In genomic region chr2:30758341-30759087, GRCm38 (mm10) we compare ENCODE assay signal across 8 mouse cellular contexts. TPM values are rescaled to one million over a fixed set of nuclear protein-coding genes. Genes with fewer than 3 reads are reported as not detected.
DNase-seq lines count a peak whose midpoint lies in the region; ATAC-seq and TF ChIP-seq lines count a peak whose summit lies in the region.

No protein-coding gene starts in this region.

- peak; percentile 73; the same call in 1 of the 2 replicates for ATAC-seq in hindbrain, embryonic 14.5 days (ENCODE audit: low FRiP score)

- H3K36me3 ChIP-seq in ES-E14 (ENCODE audit: control insufficient read depth, insufficient read depth, low read length, poor library complexity, severe bottlenecking) = no peaks in the 10 kb centered on the region
- H3K36me3 ChIP-seq in hindbrain, embryonic 14.5 days (replicated peaks; ENCODE audit: control insufficient read depth, insufficient read depth) = no peaks in the 10 kb centered on the region

- WGBS in hindbrain, embryonic 14.5 days = 4% methylated on average over 17 of the region's 17 CpGs

- in situ Hi-C loops in ES-E14 (cut with MboI; ENCODE audit: low sequenced_read_pairs in 2 of 2, unreplicated experiment in 2 of 2) = no loop called here

- H3K27ac ChIP-seq in ES-E14 (ENCODE audit: insufficient read depth, low read depth, low read length, poor library complexity, severe bottlenecking) = peak overlapping the region; percentile 96
- H3K27ac ChIP-seq in brown adipose tissue, adult 24 weeks (replicated peaks; ENCODE audit: low read depth, low read length) = peak overlapping the region; percentile 71
- H3K27ac ChIP-seq in hindbrain, embryonic 14.5 days = peak overlapping the region; percentile 17; the same call in 1 of the 2 replicates

- peak overlapping the region; percentile 42 to 60; a peak in 3 of 4 replicates for H3K4me3 ChIP-seq in ES-E14 (ENCODE audit: insufficient read depth in 1 of 2, low read depth in 1 of 2, low read length in 2 of 2, poor library complexity in 1 of 2, severe bottlenecking in 1 of 2)
- no peak overlapping the region for H3K4me3 ChIP-seq in brown adipose tissue, adult 24 weeks (ENCODE audit: insufficient read depth, low read depth, low read length)
- no peak overlapping the region for H3K4me3 ChIP-seq in hindbrain, embryonic 14.5 days (replicated peaks; ENCODE audit: low read length)

- H3K4me2 ChIP-seq in hindbrain, embryonic 14.5 days (replicated peaks) = no peak overlapping the region

- DNase-seq in ES-E14 (ENCODE audit: low read depth, low spot score) = peak; percentile 95
- peak; percentile 89 for DNase-seq in gastrocnemius, adult 18-20 months (ENCODE audit: low spot score)
- DNase-seq in hindbrain, embryonic 14.5 days (ENCODE audit: low spot score) = peak; percentile 74
- DNase-seq in layer of hippocampus, postnatal 36 days = peak; percentile 42 to 61
- peak; percentile 91 for DNase-seq in lung, postnatal 25 days (ENCODE audit: low spot score)
- peak; percentile 78 to 83 for DNase-seq in right cerebral cortex, postnatal 10 days (ENCODE audit: low spot score in 2 of 2)
- DNase-seq in thymus, postnatal 0 days (ENCODE audit: low spot score) = no peak

- H3K4me1 ChIP-seq in ES-E14 (ENCODE audit: control insufficient read depth in 2 of 2, insufficient read depth in 2 of 2, low read length in 2 of 2, poor library complexity in 1 of 2) = peaks cover 18 to 40% of the 10 kb centered on the region in 2 experiments
- H3K4me1 ChIP-seq in brown adipose tissue, adult 24 weeks (ENCODE audit: control insufficient read depth, insufficient read depth, insufficient read length, low read length) = peaks cover 16% of the 10 kb centered on the region
- peaks cover 10% of the 10 kb centered on the region; the same call in 1 of the 2 replicates for H3K4me1 ChIP-seq in hindbrain, embryonic 14.5 days (replicated peaks; ENCODE audit: control insufficient read depth, insufficient read depth, low read length)

- H3K9ac ChIP-seq in ES-E14 (ENCODE audit: insufficient read depth, low read depth, low read length, poor library complexity, severe bottlenecking) = peak overlapping the region; percentile 72
- no peak overlapping the region for H3K9ac ChIP-seq in hindbrain, embryonic 14.5 days

- no peaks in the 10 kb centered on the region for H3K27me3 ChIP-seq in hindbrain, embryonic 14.5 days (ENCODE audit: control insufficient read depth, insufficient read depth, low read length)

- no peaks in the 10 kb centered on the region for H3K9me3 ChIP-seq in ES-E14 (ENCODE audit: control insufficient read depth, insufficient read depth, low read depth, low read length)
- H3K9me3 ChIP-seq in hindbrain, embryonic 14.5 days (ENCODE audit: control insufficient read depth, low read length) = peaks cover 4% of the 10 kb centered on the region; the same call in 1 of the 2 replicates

TF ChIP-seq in ES-E14, 5 proteins besides CTCF, POLR2A, EP300 and RAD21:
- TF ChIP-seq ZNF384 (IDR thresholded peaks at IDR 0.05; ENCODE audit: low read depth, low read length) (no peak), CHD2 (IDR thresholded peaks at IDR 0.05; ENCODE audit: low read depth, low read length) (no peak), ZC3H11A (IDR thresholded peaks at IDR 0.05; ENCODE audit: borderline replicate concordance, low read depth, low read length) (peak; percentile 4; the same call in 1 of the 2 replicates), MAFK (IDR thresholded peaks at IDR 0.05; ENCODE audit: insufficient read depth, low read depth, low read length) (no peak), HCFC1 (IDR thresholded peaks at IDR 0.05; ENCODE audit: borderline replicate concordance, insufficient read depth, low read length) (no peak)

RNA-seq across cellular contexts. Expression of gene 1700001O22Rik, which starts 44.9 kb away (rescaled TPM):
- total RNA-seq in ES-E14 (2012; rRNA removed) = 1.9 and 2.6 TPM in 2 replicates
- not detected in 2 replicates for polyA plus RNA-seq in brown adipose tissue, adult 24 weeks (2012; ENCODE audit: insufficient read depth, insufficient read length, missing spikeins)
- 1 to 10 TPM; 2.4 to 8.2 TPM for total RNA-seq in gastrocnemius, adult 18-20 months (2021)
- polyA plus RNA-seq in hindbrain, embryonic 14.5 days (2014; fragmentation: Nextera tagmentation; extraction: Ambion mirVana) = 0.87 and 2.1 TPM in 2 replicates
- total RNA-seq in layer of hippocampus, postnatal 36 days (2021) = 1 to 10 TPM; 4.8 to 5.6 TPM
- polyA plus RNA-seq in thymus, postnatal 0 days (2015; fragmentation: Nextera tagmentation; extraction: Ambion mirVana) = 0.90 and 1.1 TPM in 2 replicates

RNA-seq across cellular contexts. Expression of gene Ntmt1, which starts 49.1 kb away (rescaled TPM):
- total RNA-seq in ES-E14 (2012; rRNA removed) = 47.3 and 55.2 TPM in 2 replicates
- polyA plus RNA-seq in brown adipose tissue, adult 24 weeks (2012; ENCODE audit: insufficient read depth, insufficient read length, missing spikeins) = 14.6 and 22.2 TPM in 2 replicates
- total RNA-seq in gastrocnemius, adult 18-20 months (2021) = 10 to 100 TPM; 10.6 to 11.3 TPM
- 102 and 103 TPM in 2 replicates for polyA plus RNA-seq in hindbrain, embryonic 14.5 days (2014; fragmentation: Nextera tagmentation; extraction: Ambion mirVana)
- total RNA-seq in layer of hippocampus, postnatal 36 days (2021) = 10 to 100 TPM; 31.3 to 37.4 TPM
- polyA plus RNA-seq in thymus, postnatal 0 days (2015; fragmentation: Nextera tagmentation; extraction: Ambion mirVana) = 48.5 and 50.4 TPM in 2 replicates

Comparison
In these comparisons a context has a peak if more than half of its experiments do, and no peak if none do; other contexts are left out.
1. H3K27ac ChIP-seq: peak in every context shown above with its lines; median percentile 96 in ES-E14; 71 in brown adipose tissue, adult 24 weeks; 17 in hindbrain, embryonic 14.5 days.
2. H3K4me3 ChIP-seq: peak in ES-E14 (2 of 2); none in brown adipose tissue, adult 24 weeks (single experiment) and hindbrain, embryonic 14.5 days (single experiment).